Mouse (Mus musculus): ENCODE measurements around the gene Gm9903.

Gene Gm9903

GRCm38 (mm10) chr5:33629301-33629987, at the start of gene Gm9903, which contains the start of gene Fam53a:
Gm9903 (plus strand) TSS chr5:33629925.
Fam53a (minus strand) TSS chr5:33629635.
- peak; percentile 98 to 100 for DNase-seq (ENCODE audit: low read depth in 1 of 2, low spot score in 2 of 2)

GRCm38 (mm10) chr5:33580336-33580735, 49.4 kb upstream of the Gm9903 start:
- no peak for DNase-seq (ENCODE audit: low read depth in 1 of 2, low spot score in 2 of 2)

- no peak for DNase-seq (ENCODE audit: low read depth in 1 of 2, low spot score in 2 of 2)
Measured at GRCm38 (mm10) chr5:33587498-33588058, 42.1 kb upstream of the Gm9903 start.

- DNase-seq (ENCODE audit: low read depth in 1 of 2, low spot score in 2 of 2) = no peak
Measured at GRCm38 (mm10) chr5:33588066-33588465, 41.7 kb upstream of the Gm9903 start.

GRCm38 (mm10) chr5:33589221-33589888, 40.4 kb upstream of the Gm9903 start:
- peak in 1 of 2 experiments; percentile 35 for DNase-seq (ENCODE audit: low read depth in 1 of 2, low spot score in 2 of 2)

GRCm38 (mm10) chr5:33593620-33594019, 36.1 kb upstream of the Gm9903 start:
- no peak for DNase-seq (ENCODE audit: low read depth in 1 of 2, low spot score in 2 of 2)

- no peak for DNase-seq (ENCODE audit: low read depth in 1 of 2, low spot score in 2 of 2)
Measured at GRCm38 (mm10) chr5:33605314-33605713, 24.4 kb upstream of the Gm9903 start.

- DNase-seq (ENCODE audit: low read depth in 1 of 2, low spot score in 2 of 2) = no peak
Measured at GRCm38 (mm10) chr5:33606631-33607030, 23.1 kb upstream of the Gm9903 start.

- no peak for DNase-seq (ENCODE audit: low read depth in 1 of 2, low spot score in 2 of 2)
Measured at GRCm38 (mm10) chr5:33607434-33607833, 22.3 kb upstream of the Gm9903 start.

GRCm38 (mm10) chr5:33609226-33609625, 20.5 kb upstream of the Gm9903 start:
- no peak for DNase-seq (ENCODE audit: low read depth in 1 of 2, low spot score in 2 of 2)

- DNase-seq (ENCODE audit: low read depth in 1 of 2, low spot score in 2 of 2) = no peak
Measured at GRCm38 (mm10) chr5:33611795-33612194, 17.9 kb upstream of the Gm9903 start.

- DNase-seq (ENCODE audit: low read depth in 1 of 2, low spot score in 2 of 2) = no peak
Measured at GRCm38 (mm10) chr5:33614391-33614790, 15.3 kb upstream of the Gm9903 start.

- no peak for DNase-seq (ENCODE audit: low read depth in 1 of 2, low spot score in 2 of 2)
Measured at GRCm38 (mm10) chr5:33622671-33623070, 7.1 kb upstream of the Gm9903 start.

- no peak for DNase-seq (ENCODE audit: low read depth in 1 of 2, low spot score in 2 of 2)
Measured at GRCm38 (mm10) chr5:33623766-33624165, 6.0 kb upstream of the Gm9903 start.

- DNase-seq (ENCODE audit: low read depth in 1 of 2, low spot score in 2 of 2) = no peak
Measured at GRCm38 (mm10) chr5:33627968-33628367, 1.8 kb upstream of the Gm9903 start.

- peak in 1 of 2 experiments; percentile 14 for DNase-seq (ENCODE audit: low read depth in 1 of 2, low spot score in 2 of 2)
Measured at GRCm38 (mm10) chr5:33628820-33629300, 865 bp upstream of the Gm9903 start.

- DNase-seq (ENCODE audit: low read depth in 1 of 2, low spot score in 2 of 2) = no peak
Measured at GRCm38 (mm10) chr5:33630061-33630460, 336 bp downstream of the Gm9903 start.

- DNase-seq (ENCODE audit: low read depth in 1 of 2, low spot score in 2 of 2) = no peak
Measured at GRCm38 (mm10) chr5:33630615-33631014, 890 bp downstream of the Gm9903 start.

- no peak for DNase-seq (ENCODE audit: low read depth in 1 of 2, low spot score in 2 of 2)
Measured at GRCm38 (mm10) chr5:33632526-33632925, 2.8 kb downstream of the Gm9903 start.

GRCm38 (mm10) chr5:33635361-33635760, 5.6 kb downstream of the Gm9903 start:
- DNase-seq (ENCODE audit: low read depth in 1 of 2, low spot score in 2 of 2) = no peak

GRCm38 (mm10) chr5:33637606-33638350, 8.1 kb downstream of the Gm9903 start:
- DNase-seq (ENCODE audit: low read depth in 1 of 2, low spot score in 2 of 2) = no peak

Measured in monocyte, adult 2 months (primary cell).